ENCODE assay signal across 8 mouse cellular contexts in the genomic region with DNA sequence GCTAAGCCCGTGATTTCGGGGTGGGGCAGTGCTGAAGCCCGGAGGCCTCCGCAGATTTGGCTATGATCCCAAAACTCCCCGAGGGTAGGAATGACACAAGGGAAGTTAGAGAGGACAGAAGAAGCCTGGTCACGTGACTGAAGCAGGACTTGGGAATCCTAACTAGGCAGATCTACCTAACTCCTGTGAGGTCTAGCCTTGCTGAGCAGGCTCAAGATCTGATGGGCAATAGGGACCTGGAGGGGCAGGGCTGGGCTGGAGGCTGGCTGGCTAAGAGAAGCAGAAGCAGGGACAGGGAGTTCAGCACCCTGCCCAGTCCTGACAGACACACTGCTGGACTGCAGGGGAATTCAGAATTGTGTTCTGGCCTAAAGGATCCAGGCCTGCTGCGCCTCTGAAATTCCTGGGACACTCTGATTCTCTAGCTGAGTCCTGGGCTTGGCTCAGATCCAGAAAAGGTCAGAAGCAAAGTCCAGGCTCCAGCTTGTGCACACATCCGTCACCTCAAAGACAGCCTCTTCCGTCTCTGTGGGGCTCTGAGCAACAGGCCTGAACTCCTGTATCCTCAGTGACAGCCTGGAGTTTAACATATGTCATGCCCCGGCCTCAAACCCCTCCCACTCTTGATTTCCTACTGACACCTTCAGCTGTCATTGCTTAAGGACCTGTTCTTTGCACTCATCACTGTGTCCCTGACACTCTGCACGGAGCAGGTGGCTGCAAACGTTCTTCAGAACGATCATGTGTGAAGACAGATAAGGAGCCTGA. TPM values are rescaled to one million over a fixed set of nuclear protein-coding genes. Genes with fewer than 3 reads are reported as not detected.
DNase-seq lines count a peak whose midpoint lies in the region; ATAC-seq and TF ChIP-seq lines count a peak whose summit lies in the region.

No protein-coding gene starts in this region.

- DNase-seq in gastrocnemius, adult 2 months: peak; percentile 64
- no peak for DNase-seq in gastrocnemius, adult 8-10 months (ENCODE audit: low spot score in 2 of 2)
- no peak for DNase-seq in hindbrain, embryonic 14.5 days (ENCODE audit: low spot score)
- no peak for DNase-seq in liver, embryonic 14.5 days (ENCODE audit: low read depth in 3 of 3, low spot score in 3 of 3)
- peak; percentile 83 for DNase-seq in stomach, postnatal 0 days (ENCODE audit: low spot score)
- DNase-seq in right cerebral cortex, postnatal 14 days: no peak
- DNase-seq in gastrocnemius, postnatal 36 days: no peak

- intact Hi-C loops in gastrocnemius, adult 2 months (cut with DNase I): no loop called here
- intact Hi-C loops in gastrocnemius, postnatal 36 days (cut with DNase I): no loop called here

- H3K36me3 ChIP-seq in embryonic facial prominence, embryonic 13.5 days: peaks cover 85% of the 10 kb centered on the region
- peaks cover 74% of the 10 kb centered on the region for H3K36me3 ChIP-seq in hindbrain, embryonic 14.5 days (replicated peaks; ENCODE audit: control insufficient read depth, insufficient read depth)
- H3K36me3 ChIP-seq in liver, embryonic 14.5 days (replicated peaks; ENCODE audit: control insufficient read depth, insufficient read depth, low read depth): peaks cover 42% of the 10 kb centered on the region
- peaks cover 30% of the 10 kb centered on the region for H3K36me3 ChIP-seq in stomach, postnatal 0 days (ENCODE audit: control insufficient read depth, insufficient read depth, low read length)

- WGBS in embryonic facial prominence, embryonic 13.5 days: 62% methylated on average over 13 of the region's 13 CpGs
- 49% methylated on average over 13 of the region's 13 CpGs for WGBS in hindbrain, embryonic 14.5 days
- 49% methylated on average over 13 of the region's 13 CpGs for WGBS in liver, embryonic 14.5 days (ENCODE audit: insufficient replicate concordance)
- 16% methylated on average over 13 of the region's 13 CpGs for WGBS in stomach, postnatal 0 days

- no peaks in the 10 kb centered on the region for H3K27me3 ChIP-seq in embryonic facial prominence, embryonic 13.5 days
- no peaks in the 10 kb centered on the region for H3K27me3 ChIP-seq in hindbrain, embryonic 14.5 days (ENCODE audit: control insufficient read depth, insufficient read depth, low read length)
- H3K27me3 ChIP-seq in liver, embryonic 14.5 days (ENCODE audit: control insufficient read depth, insufficient read depth, low read length): no peaks in the 10 kb centered on the region
- no peaks in the 10 kb centered on the region for H3K27me3 ChIP-seq in stomach, postnatal 0 days (ENCODE audit: control insufficient read depth, insufficient read depth, low read length)

- H3K4me3 ChIP-seq in gastrocnemius, adult 2 months: peak overlapping the region; percentile 9
- H3K4me3 ChIP-seq in embryonic facial prominence, embryonic 13.5 days: no peak overlapping the region
- no peak overlapping the region for H3K4me3 ChIP-seq in hindbrain, embryonic 14.5 days (replicated peaks; ENCODE audit: low read length)
- H3K4me3 ChIP-seq in liver, embryonic 14.5 days (ENCODE audit: insufficient read depth in 1 of 2, low read depth in 2 of 2, low read length in 2 of 2): no peak overlapping the region
- H3K4me3 ChIP-seq in stomach, postnatal 0 days (ENCODE audit: low read depth, low read length): no peak overlapping the region

- peak overlapping the region; percentile 84 for H3K27ac ChIP-seq in gastrocnemius, adult 2 months
- H3K27ac ChIP-seq in embryonic facial prominence, embryonic 13.5 days: peak overlapping the region; percentile 49
- H3K27ac ChIP-seq in hindbrain, embryonic 14.5 days: peak overlapping the region; percentile 66
- peak overlapping the region; percentile 15 for H3K27ac ChIP-seq in liver, embryonic 14.5 days
- H3K27ac ChIP-seq in stomach, postnatal 0 days (replicated peaks): peak overlapping the region; percentile 86

- no peak; the same call in 1 of the 2 replicates for TF ChIP-seq EP300 in liver, embryonic 14.5 days (IDR thresholded peaks at IDR 0.05; ENCODE audit: low read depth)
- no peak for TF ChIP-seq EP300 in stomach, postnatal 0 days (optimal IDR thresholded peaks at IDR 0.05)

- H3K4me1 ChIP-seq in embryonic facial prominence, embryonic 13.5 days: peaks cover 10% of the 10 kb centered on the region
- H3K4me1 ChIP-seq in hindbrain, embryonic 14.5 days (replicated peaks; ENCODE audit: control insufficient read depth, insufficient read depth, low read length): peaks cover 7% of the 10 kb centered on the region; the same call in 1 of the 2 replicates
- H3K4me1 ChIP-seq in liver, embryonic 14.5 days (replicated peaks; ENCODE audit: control insufficient read depth in 2 of 2, insufficient read depth in 2 of 2, low read length in 1 of 2): peaks cover 5 to 9% of the 10 kb centered on the region in 2 experiments
- H3K4me1 ChIP-seq in stomach, postnatal 0 days (replicated peaks; ENCODE audit: control insufficient read depth, insufficient read depth): no peaks in the 10 kb centered on the region; the same call in 1 of the 2 replicates

- H3K4me2 ChIP-seq in embryonic facial prominence, embryonic 13.5 days: no peak overlapping the region
- H3K4me2 ChIP-seq in hindbrain, embryonic 14.5 days (replicated peaks): no peak overlapping the region
- no peak overlapping the region for H3K4me2 ChIP-seq in liver, embryonic 14.5 days (ENCODE audit: low read depth)
- H3K4me2 ChIP-seq in stomach, postnatal 0 days (replicated peaks; ENCODE audit: low read depth): no peak overlapping the region

- no peak for TF ChIP-seq CTCF in gastrocnemius, adult 2 months (IDR thresholded peaks at IDR 0.05)
- TF ChIP-seq CTCF in liver, embryonic 14.5 days (IDR thresholded peaks at IDR 0.05; ENCODE audit: low read depth): no peak
- no peak for TF ChIP-seq CTCF in stomach, postnatal 0 days (IDR thresholded peaks at IDR 0.05; ENCODE audit: low read depth)

- no peak for ATAC-seq in embryonic facial prominence, embryonic 13.5 days (ENCODE audit: insufficient number of reproducible peaks, insufficient read depth, low FRiP score, low TSS enrichment, low read depth)
- ATAC-seq in hindbrain, embryonic 14.5 days (ENCODE audit: low FRiP score): no peak; the same call in 1 of the 2 replicates
- ATAC-seq in liver, embryonic 14.5 days (ENCODE audit: insufficient read depth): peak; percentile 60
- ATAC-seq in stomach, postnatal 0 days (ENCODE audit: low FRiP score, low TSS enrichment): peak; percentile 83

- H3K9me3 ChIP-seq in embryonic facial prominence, embryonic 13.5 days: no peaks in the 10 kb centered on the region
- H3K9me3 ChIP-seq in hindbrain, embryonic 14.5 days (ENCODE audit: control insufficient read depth, low read length): no peaks in the 10 kb centered on the region
- no peaks in the 10 kb centered on the region for H3K9me3 ChIP-seq in liver, embryonic 14.5 days (ENCODE audit: control insufficient read depth, low read length)
- no peaks in the 10 kb centered on the region for H3K9me3 ChIP-seq in stomach, postnatal 0 days (ENCODE audit: control insufficient read depth, low read length)

- peak overlapping the region; percentile 58 for H3K9ac ChIP-seq in embryonic facial prominence, embryonic 13.5 days
- no peak overlapping the region for H3K9ac ChIP-seq in hindbrain, embryonic 14.5 days
- H3K9ac ChIP-seq in liver, embryonic 14.5 days (replicated peaks): no peak overlapping the region; the same call in 1 of the 2 replicates
- peak overlapping the region; percentile 18; the same call in 1 of the 2 replicates for H3K9ac ChIP-seq in stomach, postnatal 0 days (ENCODE audit: low read length)

RNA-seq across cellular contexts. Expression of a gene that starts 9.9 kb away (rescaled TPM):
- total RNA-seq in gastrocnemius, adult 2 months (2021): 10 to 100 TPM; 11.2 to 17.9 TPM
- total RNA-seq in gastrocnemius, adult 8-10 months (2022): 10 to 100 TPM in 2 of 4 experiments, 1 to 10 TPM in 2; 8.7 to 12.4 (median 10.1) TPM
- 8.4 and 8.6 TPM in 2 replicates for polyA plus RNA-seq in embryonic facial prominence, embryonic 13.5 days (2015; fragmentation: Nextera tagmentation; extraction: Ambion mirVana)
- polyA plus RNA-seq in hindbrain, embryonic 14.5 days (2014; fragmentation: Nextera tagmentation; extraction: Ambion mirVana): 4.2 and 4.5 TPM in 2 replicates
- 0.22 and 0.31 TPM in 2 replicates for polyA plus RNA-seq in liver, embryonic 14.5 days (2012; rRNA removed)
- 0.25 and 0.33 TPM in 2 replicates for polyA plus RNA-seq in liver, embryonic 14.5 days (2014; fragmentation: Nextera tagmentation; extraction: Ambion mirVana)
- 16.3 and 19.1 TPM in 2 replicates for polyA plus RNA-seq in stomach, postnatal 0 days (2015; fragmentation: Nextera tagmentation; extraction: Ambion mirVana)
- total RNA-seq in gastrocnemius, postnatal 36 days (2021): 10 to 100 TPM; 13.1 to 17.5 TPM

RNA-seq across cellular contexts. Expression of a gene that starts 16.2 kb away (rescaled TPM):
- 10 to 100 TPM; 59.9 to 77.7 TPM for total RNA-seq in gastrocnemius, adult 2 months (2021)
- total RNA-seq in gastrocnemius, adult 8-10 months (2022): 10 to 100 TPM; 62.4 to 78.5 (median 71.2) TPM
- 446 and 470 TPM in 2 replicates for polyA plus RNA-seq in embryonic facial prominence, embryonic 13.5 days (2015; fragmentation: Nextera tagmentation; extraction: Ambion mirVana)
- polyA plus RNA-seq in hindbrain, embryonic 14.5 days (2014; fragmentation: Nextera tagmentation; extraction: Ambion mirVana): 282 and 291 TPM in 2 replicates
- polyA plus RNA-seq in liver, embryonic 14.5 days (2012; rRNA removed): 94.3 and 124 TPM in 2 replicates
- polyA plus RNA-seq in liver, embryonic 14.5 days (2014; fragmentation: Nextera tagmentation; extraction: Ambion mirVana): 137 and 138 TPM in 2 replicates
- 189 and 195 TPM in 2 replicates for polyA plus RNA-seq in stomach, postnatal 0 days (2015; fragmentation: Nextera tagmentation; extraction: Ambion mirVana)
- 10 to 100 TPM; 65.2 to 70.5 TPM for total RNA-seq in gastrocnemius, postnatal 36 days (2021)

RNA-seq across cellular contexts. Expression of a gene that starts 31.5 kb away (rescaled TPM):
- 10 to 100 TPM; 48.5 to 50.4 TPM for total RNA-seq in gastrocnemius, adult 2 months (2021)
- 10 to 100 TPM; 51.3 to 56.2 (median 54.0) TPM for total RNA-seq in gastrocnemius, adult 8-10 months (2022)
- 39.3 and 54.2 TPM in 2 replicates for polyA plus RNA-seq in embryonic facial prominence, embryonic 13.5 days (2015; fragmentation: Nextera tagmentation; extraction: Ambion mirVana)
- 11.2 and 16.5 TPM in 2 replicates for polyA plus RNA-seq in hindbrain, embryonic 14.5 days (2014; fragmentation: Nextera tagmentation; extraction: Ambion mirVana)
- polyA plus RNA-seq in liver, embryonic 14.5 days (2012; rRNA removed): 113 and 135 TPM in 2 replicates
- 149 and 173 TPM in 2 replicates for polyA plus RNA-seq in liver, embryonic 14.5 days (2014; fragmentation: Nextera tagmentation; extraction: Ambion mirVana)
- polyA plus RNA-seq in stomach, postnatal 0 days (2015; fragmentation: Nextera tagmentation; extraction: Ambion mirVana): 35.5 and 42.7 TPM in 2 replicates
- 10 to 100 TPM; 48.2 to 55.8 TPM for total RNA-seq in gastrocnemius, postnatal 36 days (2021)

RNA-seq across cellular contexts. Expression of a gene that starts 38.3 kb away (rescaled TPM):
- total RNA-seq in gastrocnemius, adult 2 months (2021): under 1 TPM; 0.22 to 0.33 TPM
- total RNA-seq in gastrocnemius, adult 8-10 months (2022): under 1 TPM in 2 of 4 experiments, not detected in 2; 0.24 to 0.56 TPM
- polyA plus RNA-seq in embryonic facial prominence, embryonic 13.5 days (2015; fragmentation: Nextera tagmentation; extraction: Ambion mirVana): 1.6 and 2.8 TPM in 2 replicates
- 0.96 and 1.2 TPM in 2 replicates for polyA plus RNA-seq in hindbrain, embryonic 14.5 days (2014; fragmentation: Nextera tagmentation; extraction: Ambion mirVana)
- 0.45 and 0.80 TPM in 2 replicates for polyA plus RNA-seq in liver, embryonic 14.5 days (2012; rRNA removed)
- polyA plus RNA-seq in liver, embryonic 14.5 days (2014; fragmentation: Nextera tagmentation; extraction: Ambion mirVana): 0.69 and 0.87 TPM in 2 replicates
- polyA plus RNA-seq in stomach, postnatal 0 days (2015; fragmentation: Nextera tagmentation; extraction: Ambion mirVana): 1.3 and 1.4 TPM in 2 replicates
- under 1 TPM; 0.23 to 0.27 TPM for total RNA-seq in gastrocnemius, postnatal 36 days (2021)

RNA-seq across cellular contexts. Expression of a gene that starts 40.3 kb away (rescaled TPM):
- 10 to 100 TPM; 11.8 to 14.7 TPM for total RNA-seq in gastrocnemius, adult 2 months (2021)
- total RNA-seq in gastrocnemius, adult 8-10 months (2022): 10 to 100 TPM; 12.1 to 16.8 (median 15.5) TPM
- polyA plus RNA-seq in embryonic facial prominence, embryonic 13.5 days (2015; fragmentation: Nextera tagmentation; extraction: Ambion mirVana): 21.8 and 22.5 TPM in 2 replicates
- 14.4 and 16.4 TPM in 2 replicates for polyA plus RNA-seq in hindbrain, embryonic 14.5 days (2014; fragmentation: Nextera tagmentation; extraction: Ambion mirVana)
- polyA plus RNA-seq in liver, embryonic 14.5 days (2012; rRNA removed): 11.4 and 16.9 TPM in 2 replicates
- 8.9 and 11.8 TPM in 2 replicates for polyA plus RNA-seq in liver, embryonic 14.5 days (2014; fragmentation: Nextera tagmentation; extraction: Ambion mirVana)
- polyA plus RNA-seq in stomach, postnatal 0 days (2015; fragmentation: Nextera tagmentation; extraction: Ambion mirVana): 13.3 and 14.7 TPM in 2 replicates
- 10 to 100 TPM; 11.2 to 14.4 TPM for total RNA-seq in gastrocnemius, postnatal 36 days (2021)

Comparison
In these comparisons a context has a peak if more than half of its experiments do, and no peak if none do; other contexts are left out.
1. DNase-seq: peak in gastrocnemius, adult 2 months (single experiment) and stomach, postnatal 0 days (single experiment); none in gastrocnemius, adult 8-10 months (0 of 2), hindbrain, embryonic 14.5 days (single experiment), liver, embryonic 14.5 days (0 of 3), right cerebral cortex, postnatal 14 days (single experiment) and gastrocnemius, postnatal 36 days (0 of 2).
2. H3K27ac ChIP-seq: peak in every context shown above with its lines; median percentile 86 in stomach, postnatal 0 days; 84 in gastrocnemius, adult 2 months; 66 in hindbrain, embryonic 14.5 days; 49 in embryonic facial prominence, embryonic 13.5 days; 15 in liver, embryonic 14.5 days.
3. ATAC-seq: peak in liver, embryonic 14.5 days (single experiment) and stomach, postnatal 0 days (single experiment); none in embryonic facial prominence, embryonic 13.5 days (single experiment) and hindbrain, embryonic 14.5 days (single experiment).
4. H3K9ac ChIP-seq: peak in embryonic facial prominence, embryonic 13.5 days (single experiment) and stomach, postnatal 0 days (single experiment); none in hindbrain, embryonic 14.5 days (single experiment) and liver, embryonic 14.5 days (single experiment).